Mouse (Mus musculus) layer of hippocampus, postnatal 10 days (tissue): ENCODE results near the gene Rtn2. TPM values are rescaled to one million over a fixed set of nuclear protein-coding genes. Genes with fewer than 3 reads are reported as not detected.

ENCODE experiments used
- DNase-seq, 2 experiments: peaks; one replicate each; pipeline ENCODE4 v3.0.0; 2021; ENCODE audit warnings: low spot score in 2 of 2
- total RNA-seq, 2 experiments: library from RNA; stranded (reverse); gene quantifications; 2 replicates each; pipeline ENCODE4 v1.2.3; 2021

The Rtn2 gene
- total RNA-seq, 2 experiments from 2014 or later, result 118 to 127 TPM

DNA sequence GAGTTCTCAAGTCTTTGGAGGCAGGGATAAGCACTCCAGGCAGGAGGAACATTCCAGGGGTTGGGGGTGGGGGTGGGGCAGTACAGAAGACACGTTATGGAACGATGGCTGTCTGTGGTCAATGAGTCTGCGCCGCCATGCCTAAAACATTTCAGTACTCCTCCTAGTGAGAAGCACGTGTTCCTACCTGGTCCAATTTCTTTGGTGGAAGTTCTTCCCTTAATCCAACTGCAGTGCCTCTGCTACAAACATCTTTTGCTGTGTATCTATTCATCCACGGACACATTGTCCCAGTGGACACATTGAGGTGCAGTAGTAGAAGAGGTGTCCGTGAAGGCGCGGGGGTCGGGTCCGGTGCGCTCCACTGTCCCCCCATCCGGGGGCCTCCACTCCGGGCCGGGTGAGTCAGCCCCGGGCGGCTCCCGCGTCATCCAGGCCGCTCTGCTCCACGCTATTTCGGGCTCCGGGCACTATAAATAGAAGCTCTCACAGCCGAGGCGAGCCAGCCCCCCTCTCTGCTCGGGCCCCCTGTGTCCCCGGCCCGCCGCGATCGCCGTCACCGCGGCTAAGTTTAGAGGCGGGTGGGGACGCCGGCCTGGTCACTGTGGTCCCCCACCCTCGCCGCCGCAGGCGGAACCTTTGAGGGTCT lies 59.5 kb downstream of the Rtn2 start:
- DNase-seq, result no peak

DNA sequence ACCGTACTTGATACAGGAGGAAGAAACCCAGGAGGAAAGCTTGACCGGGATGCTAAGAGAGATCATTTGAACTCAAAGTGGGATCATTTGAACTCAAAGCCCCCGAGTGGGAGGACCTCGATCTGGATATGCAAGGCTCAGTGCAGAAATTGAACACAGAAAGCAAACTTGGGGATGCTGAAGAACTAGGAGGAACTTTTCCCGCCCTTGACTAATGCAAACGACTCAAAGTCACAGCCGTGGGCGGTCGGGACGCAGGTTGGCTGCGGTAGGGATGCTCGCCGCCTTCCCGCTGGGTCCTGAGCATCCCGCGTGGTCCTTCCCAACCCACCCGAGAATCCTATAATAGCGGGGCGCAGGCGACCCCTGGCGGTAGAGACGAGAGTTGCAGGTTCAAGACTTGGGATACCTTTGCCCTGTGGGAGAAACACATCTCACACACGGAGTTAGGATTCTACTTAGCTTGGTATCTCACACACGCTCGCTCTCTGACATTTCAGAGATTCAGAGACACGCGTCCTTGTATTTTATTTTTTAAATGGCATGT lies 60.1 kb downstream of the Rtn2 start:
- peak; percentile 92 to 94 for DNase-seq

DNA sequence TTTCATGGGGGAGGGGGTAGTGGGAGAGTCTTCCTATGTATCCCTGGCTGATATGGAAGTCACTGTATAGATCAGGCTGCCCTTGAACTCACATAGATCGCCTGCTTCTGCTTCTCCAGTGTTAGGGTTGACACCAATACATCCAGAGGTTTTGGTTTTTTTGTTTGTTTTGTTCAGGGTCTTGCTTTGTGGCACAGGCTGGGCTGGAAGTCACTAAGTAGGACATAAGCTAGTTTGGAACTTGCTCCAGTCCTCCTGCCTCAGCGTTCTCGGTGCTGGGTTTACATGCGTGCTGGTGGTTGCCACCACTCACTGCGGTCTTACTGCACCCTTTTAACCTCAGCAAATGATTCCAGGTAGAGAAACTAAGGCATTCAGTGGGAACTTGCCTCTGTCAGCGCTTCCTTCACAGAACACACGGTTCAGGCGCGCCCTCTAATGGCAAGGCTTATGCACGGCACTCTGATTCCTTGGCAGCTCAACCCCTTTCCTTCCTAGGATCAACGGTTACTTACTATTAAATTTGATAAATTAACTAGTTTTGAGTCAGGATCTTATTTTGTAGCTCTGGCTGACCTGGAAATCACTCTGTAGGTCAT lies 60.9 kb downstream of the Rtn2 start:
- peak; percentile 77 to 78 for DNase-seq

DNA sequence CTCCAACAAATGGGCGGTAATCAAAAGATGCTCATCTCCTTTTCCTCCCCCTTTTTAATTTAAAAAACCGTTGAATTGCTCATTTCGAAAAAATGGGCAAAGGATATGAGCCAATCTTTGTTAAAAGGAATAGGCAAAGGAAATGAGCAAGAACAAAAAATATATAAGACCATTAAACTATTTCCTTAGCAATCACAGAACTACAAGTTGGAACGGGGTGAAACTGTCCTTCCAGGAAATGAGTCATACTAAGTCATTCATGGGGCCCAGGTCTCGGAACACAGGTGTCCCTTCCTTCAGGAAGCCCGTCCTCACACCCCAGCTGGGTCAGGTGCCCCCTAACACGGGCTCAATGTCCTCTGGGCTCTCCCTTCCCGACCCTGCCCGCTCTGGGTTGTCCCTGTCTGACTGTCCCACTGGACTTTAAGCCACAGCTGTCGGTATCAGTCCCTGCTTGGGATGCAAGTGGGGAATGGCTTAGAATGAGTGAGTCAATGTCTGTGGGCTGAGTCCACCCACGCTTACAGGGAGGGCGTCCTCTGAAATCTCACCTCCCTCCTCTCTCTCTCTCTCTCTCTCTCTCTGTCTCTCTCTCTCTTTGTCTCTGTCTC lies 61.9 kb downstream of the Rtn2 start, which contains the start of gene Ercc1:
TSS of gene Ercc1 (plus strand) at position 542 of the 611 bp plus-strand sequence.
- DNase-seq, result no peak

DNA sequence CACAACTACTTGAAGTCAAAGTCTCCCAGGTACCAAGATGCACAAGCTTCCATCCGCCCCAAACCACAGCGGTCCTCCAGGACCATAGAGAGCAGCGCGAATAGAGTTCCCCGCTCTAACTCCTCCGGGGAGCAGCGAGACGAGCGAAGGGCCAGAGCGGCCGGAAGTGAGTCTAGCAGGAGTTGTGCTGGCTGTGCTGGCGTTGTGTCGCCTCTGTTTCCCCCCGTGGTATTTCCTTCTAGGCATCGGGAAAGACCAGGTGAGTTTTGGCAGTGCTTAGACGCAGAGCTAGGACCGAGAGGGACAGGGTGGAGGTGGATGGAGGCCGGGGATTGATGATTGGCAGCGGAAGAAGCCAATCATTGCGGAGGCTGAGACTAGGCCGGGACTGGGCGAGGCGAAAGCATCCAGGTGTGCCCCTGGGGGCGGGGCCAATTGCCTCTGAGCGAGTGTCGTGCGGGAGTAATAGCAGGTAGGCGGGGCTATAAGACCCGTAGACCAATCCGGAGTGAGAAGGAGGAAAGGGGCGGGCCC lies 62.6 kb downstream of the Rtn2 start:
- DNase-seq, result peak; percentile 89 to 94

Other genes with a start within 250 kb of the Rtn2 start
- under 1 TPM; 0.21 to 0.58 TPM for gene Rsph6a, start 227.9 kb upstream of the Rtn2 start, total RNA-seq
- 100 to 1,000 TPM; 141 to 148 TPM for gene Dmwd, start 206.4 kb upstream of the Rtn2 start, total RNA-seq
- 10 to 100 TPM; 33.3 to 37.2 TPM for gene Dmpk, start 198.8 kb upstream of the Rtn2 start, total RNA-seq
- 1 to 10 TPM; 2.0 to 2.2 TPM for gene Six5, start 188.0 kb upstream of the Rtn2 start, total RNA-seq
- 1 to 10 TPM; 1.1 to 1.7 TPM for gene Gm4969, start 164.3 kb upstream of the Rtn2 start, total RNA-seq
- gene Fbxo46, start 162.8 kb upstream of the Rtn2 start, total RNA-seq, result 10 to 100 TPM; 11.5 to 13.9 TPM
- 10 to 100 TPM; 20.9 to 22.8 TPM for gene Qpctl, start 133.3 kb upstream of the Rtn2 start, total RNA-seq
- 100 to 1,000 TPM in 1 of 2 experiments, 10 to 100 TPM in 1; 94.1 to 100 TPM for gene Snrpd2, start 132.9 kb upstream of the Rtn2 start, total RNA-seq
- gene Gipr, start 116.5 kb upstream of the Rtn2 start, total RNA-seq, result 1 to 10 TPM; 3.0 to 4.1 TPM
- gene Eml2, start 106.2 kb upstream of the Rtn2 start, total RNA-seq, result 100 to 1,000 TPM; 183 to 198 TPM
- gene Gpr4, start 70.1 kb upstream of the Rtn2 start, total RNA-seq, result 1 to 10 TPM; 3.5 to 3.6 TPM
- gene Opa3, start 54.3 kb upstream of the Rtn2 start, total RNA-seq, result 10 to 100 TPM; 36.2 to 37.8 TPM
- gene Vasp, start 10.8 kb upstream of the Rtn2 start, total RNA-seq, result 10 to 100 TPM; 26.4 to 27.3 TPM
- gene Ppm1n, start 2.6 kb upstream of the Rtn2 start, total RNA-seq, result under 1 TPM in 1 of 2 experiments, not detected in 1; 0.31 TPM
- 1 to 10 TPM; 1.4 to 2.0 TPM for gene Fosb, start 27.4 kb downstream of the Rtn2 start, total RNA-seq
- 10 to 100 TPM; 43.1 to 43.9 TPM for gene Ercc1, start 62.2 kb downstream of the Rtn2 start, total RNA-seq
- 10 to 100 TPM; 17.6 to 18.1 TPM for gene Cd3eap, start 76.9 kb downstream of the Rtn2 start, total RNA-seq
- 1 to 10 TPM; 3.4 to 4.5 TPM for gene Ppp1r13l, start 77.1 kb downstream of the Rtn2 start, total RNA-seq
- 10 to 100 TPM; 33.8 to 33.9 TPM for gene Ercc2, start 99.4 kb downstream of the Rtn2 start, total RNA-seq
- gene Klc3, start 121.5 kb downstream of the Rtn2 start, total RNA-seq, result 1 to 10 TPM; 1.7 to 1.8 TPM
- gene Ckm, start 122.2 kb downstream of the Rtn2 start, total RNA-seq, result under 1 TPM in 1 of 2 experiments, not detected in 1; 0.27 TPM
- gene Mark4, start 176.2 kb downstream of the Rtn2 start, total RNA-seq, result 100 to 1,000 TPM; 115 to 132 TPM
- 1 to 10 TPM in 1 of 2 experiments, under 1 TPM in 1; 0.69 to 1.1 TPM for gene Exoc3l2, start 180.7 kb downstream of the Rtn2 start, total RNA-seq
- 1 to 10 TPM; 6.9 to 8.2 TPM for gene Bloc1s3, start 225.7 kb downstream of the Rtn2 start, total RNA-seq
- 10 to 100 TPM; 22.3 to 24.6 TPM for gene Trappc6a, start 225.8 kb downstream of the Rtn2 start, total RNA-seq
- 1 to 10 TPM in 1 of 2 experiments, under 1 TPM in 1; 0.94 to 1.0 TPM for gene Nkpd1, start 235.2 kb downstream of the Rtn2 start, total RNA-seq